Mouse (Mus musculus): ENCODE measurements at regions not wholly inside any gene's neighbourhood (a gene's known extent, or its start where the extent isn't known, plus 50 kb on each side); places are given as distances from the start of the nearest gene placed in this dataset.

- peak; percentile 85 for TF ChIP-seq CTCF (IDR thresholded peaks at IDR 0.05)
- no peak for TF ChIP-seq EP300 (IDR thresholded peaks at IDR 0.05)
Observed at GRCm38 (mm10) chr6:84407773-84408172, 185.9 kb downstream of the Cyp26b1 start.

Measured in lung, postnatal 0 days (tissue).